Mouse (Mus musculus) stomach, embryonic 14.5 days (tissue): ENCODE data around the gene Mkks. TPM values are rescaled to one million over a fixed set of nuclear protein-coding genes. Genes with fewer than 3 reads are reported as not detected.

Experiments used
- ATAC-seq: fragments of 200-750 bp; cut with Nextera tagmentation; 2 replicates; pipeline ENCODE4 v1.8.0; 2017; ENCODE audit warnings: low read depth, moderate TSS enrichment; ENCODE audit not compliant: insufficient number of reproducible peaks, insufficient read depth, low FRiP score
- H3K27ac ChIP-seq: fragments of 300-500 bp; sonication (generic); 2 replicates; pipeline ENCODE4 v1.5.1; 2014; ENCODE audit warnings: mild to moderate bottlenecking, low read length, moderate library complexity, mixed read lengths
- H3K27me3 ChIP-seq: fragments of 300-500 bp; sonication (generic); 2 replicates; pipeline ENCODE4 v1.6.1; 2014; ENCODE audit warnings: low read length, control low read depth, mixed read lengths; ENCODE audit not compliant: control insufficient read depth, insufficient read depth
- H3K36me3 ChIP-seq: fragments of 300-500 bp; sonication (generic); 2 replicates; pipeline ENCODE4 v1.6.1; 2014; ENCODE audit warnings: mild to moderate bottlenecking, control low read depth, low read length, moderate library complexity, mixed read lengths; ENCODE audit not compliant: control insufficient read depth, insufficient read depth
- H3K4me1 ChIP-seq: fragments of 300-500 bp; sonication (generic); 2 replicates; pipeline ENCODE4 v1.6.1; 2014; ENCODE audit warnings: low read length, control low read depth, mixed read lengths; ENCODE audit not compliant: control insufficient read depth, insufficient read depth
- H3K4me2 ChIP-seq: fragments of 300-500 bp; sonication (generic); replicated peaks from 2 replicates; pipeline ENCODE4 v1.6.1; 2014; ENCODE audit warnings: low read depth, low read length, control low read depth
- H3K4me3 ChIP-seq: fragments of 300-500 bp; sonication (generic); 2 replicates; pipeline ENCODE4 v1.5.1; 2014; ENCODE audit warnings: low read depth, low read length, control low read depth
- H3K9ac ChIP-seq: fragments of 300-500 bp; sonication (generic); replicated peaks from 2 replicates; pipeline ENCODE4 v1.6.1; 2014; ENCODE audit warnings: low read depth, mild to moderate bottlenecking, control low read depth, low read length, moderate library complexity, mixed read lengths
- H3K9me3 ChIP-seq: fragments of 300-500 bp; sonication (generic); 2 replicates; pipeline ENCODE4 v1.6.1; 2016; ENCODE audit warnings: low read depth, low read length, control low read depth; ENCODE audit not compliant: control insufficient read depth
- WGBS: fragments of 180-500 bp; shearing (Covaris S2); extraction: QIAGEN DNeasy Blood & Tissue Kit; methylation state at CpG from one replicate; pipeline ENCODE4 v1.1.7; 2014; 5-methylcytosine and 5-hydroxymethylcytosine counted together
- polyA plus RNA-seq: library from polyadenylated mRNA; unstranded; fragments of >200 nt; fragmentation: Nextera tagmentation; extraction: Ambion mirVana; gene quantifications from 2 replicates; pipeline ENCODE4 v1.2.1, GENCODE M21; 2014

Mkks gene
- polyA plus RNA-seq, 1 experiment from 2014 or later = 14.5 TPM

- Histone ChIP-seq H3K27me3 (no peaks in the 10 kb centered on the region), H3K4me3 (no peak within 1 kb of the TSS), H3K9ac (no peak within 1 kb of the TSS), H3K4me2 (no peak within 1 kb of the TSS), H3K4me1 (peaks cover 5% of the 10 kb centered on the region; the same call in 1 of the 2 replicates), H3K36me3 (peaks cover 22% of the 10 kb centered on the region), H3K9me3 (no peaks in the 10 kb centered on the region), H3K27ac (no peak within 1 kb of the TSS)
- WGBS = 94% methylated on average over 2 of the region's 2 CpGs
- ATAC-seq = no peak
Observed at GRCm38 (mm10) chr2:136885579-136885978, 5.6 kb downstream of the Mkks start, which contains the start of gene AL731706.2. Gene AL731706.2, minus strand, starts transcription at chr2:136885679.

- H3K4me1 ChIP-seq = no peaks in the 10 kb centered on the region
- H3K4me3 ChIP-seq = no peak overlapping the region
- no peak overlapping the region for H3K27ac ChIP-seq
- H3K4me2 ChIP-seq = no peak overlapping the region
- WGBS = 47% methylated on average over 5 of the region's 5 CpGs
- no peaks in the 10 kb centered on the region for H3K27me3 ChIP-seq
- no peaks in the 10 kb centered on the region for H3K36me3 ChIP-seq
- no peak for ATAC-seq
- no peaks in the 10 kb centered on the region for H3K9me3 ChIP-seq
- H3K9ac ChIP-seq = no peak overlapping the region
Observed at GRCm38 (mm10) chr2:136854543-136855388, 36.4 kb downstream of the Mkks start.

GRCm38 (mm10) chr2:136850366-136850765 lies 40.8 kb downstream of the Mkks start:
- Histone ChIP-seq H3K4me2 (no peak overlapping the region), H3K27me3 (no peaks in the 10 kb centered on the region), H3K27ac (no peak overlapping the region), H3K9me3 (no peaks in the 10 kb centered on the region), H3K4me1 (no peaks in the 10 kb centered on the region), H3K4me3 (no peak overlapping the region), H3K9ac (no peak overlapping the region), H3K36me3 (no peaks in the 10 kb centered on the region)
- ATAC-seq = no peak
- 66% methylated on average over 3 of the region's 3 CpGs for WGBS

GRCm38 (mm10) chr2:136837994-136838393 lies 53.2 kb downstream of the Mkks start:
- WGBS = 25% methylated on average over 1 of the region's 1 CpGs
- no peaks in the 10 kb centered on the region for H3K4me1 ChIP-seq
- H3K4me2 ChIP-seq = no peak overlapping the region
- no peak overlapping the region for H3K4me3 ChIP-seq
- no peak overlapping the region for H3K9ac ChIP-seq
- no peaks in the 10 kb centered on the region for H3K9me3 ChIP-seq
- no peaks in the 10 kb centered on the region for H3K27me3 ChIP-seq
- ATAC-seq = no peak
- H3K27ac ChIP-seq = no peak overlapping the region
- H3K36me3 ChIP-seq = no peaks in the 10 kb centered on the region

GRCm38 (mm10) chr2:136835882-136836281 lies 55.3 kb downstream of the Mkks start:
- H3K36me3 ChIP-seq = no peaks in the 10 kb centered on the region
- H3K27me3 ChIP-seq = no peaks in the 10 kb centered on the region
- no peaks in the 10 kb centered on the region for H3K9me3 ChIP-seq
- H3K9ac ChIP-seq = no peak overlapping the region
- no peak overlapping the region for H3K27ac ChIP-seq
- no peak for ATAC-seq
- H3K4me2 ChIP-seq = no peak overlapping the region
- H3K4me1 ChIP-seq = no peaks in the 10 kb centered on the region
- WGBS = 67% methylated on average over 3 of the region's 3 CpGs
- H3K4me3 ChIP-seq = no peak overlapping the region

- no peak overlapping the region for H3K9ac ChIP-seq
- WGBS = 53% methylated on average over 1 of the region's 1 CpGs
- no peaks in the 10 kb centered on the region for H3K27me3 ChIP-seq
- no peaks in the 10 kb centered on the region for H3K9me3 ChIP-seq
- no peak for ATAC-seq
- no peak overlapping the region for H3K4me2 ChIP-seq
- H3K4me3 ChIP-seq = no peak overlapping the region
- no peak overlapping the region for H3K27ac ChIP-seq
- no peaks in the 10 kb centered on the region for H3K4me1 ChIP-seq
- H3K36me3 ChIP-seq = no peaks in the 10 kb centered on the region
Observed at GRCm38 (mm10) chr2:136834715-136835075, 56.5 kb downstream of the Mkks start.

GRCm38 (mm10) chr2:136833976-136834714 lies 57.0 kb downstream of the Mkks start:
- no peak for ATAC-seq
- Histone ChIP-seq H3K4me3 (no peak overlapping the region), H3K27ac (no peak overlapping the region), H3K4me2 (no peak overlapping the region), H3K27me3 (no peaks in the 10 kb centered on the region), H3K36me3 (no peaks in the 10 kb centered on the region), H3K9me3 (no peaks in the 10 kb centered on the region), H3K4me1 (no peaks in the 10 kb centered on the region), H3K9ac (no peak overlapping the region)
- WGBS = 64% methylated on average over 3 of the region's 3 CpGs

GRCm38 (mm10) chr2:136832936-136833335 lies 58.3 kb downstream of the Mkks start:
- Histone ChIP-seq H3K4me2 (no peak overlapping the region), H3K36me3 (no peaks in the 10 kb centered on the region), H3K9ac (no peak overlapping the region), H3K4me3 (no peak overlapping the region), H3K4me1 (no peaks in the 10 kb centered on the region), H3K27ac (no peak overlapping the region), H3K27me3 (no peaks in the 10 kb centered on the region), H3K9me3 (no peaks in the 10 kb centered on the region)
- 48% methylated on average over 3 of the region's 3 CpGs for WGBS
- no peak for ATAC-seq
